Mouse (Mus musculus) limb, embryonic 11.5 days (tissue): ENCODE data around the gene Gm21616. TPM values are rescaled to one million over a fixed set of nuclear protein-coding genes. Genes with fewer than 3 reads are reported as not detected.
"Not testable (repeated sequence)": the region's sequence is repeated elsewhere in the genome, so short reads cannot be mapped to it uniquely, and the experiment has no call there.

Experiments used
- ATAC-seq: fragments of 200-750 bp; cut with Nextera tagmentation; 2 replicates; pipeline ENCODE4 v1.8.0; 2017; ENCODE audit warnings: low read depth; ENCODE audit not compliant: insufficient number of reproducible peaks, low FRiP score, low TSS enrichment
- DNase-seq: peaks from one replicate; pipeline ENCODE4 v3.0.0-alpha.2; 2015; ENCODE audit warnings: low spot score
- H3K27ac ChIP-seq: fragments of 300-500 bp; sonication (generic); replicated peaks from 2 replicates; pipeline ENCODE4 v1.5.1; 2014; ENCODE audit warnings: low read depth, mild to moderate bottlenecking, low read length
- H3K27me3 ChIP-seq: fragments of 300-500 bp; sonication (generic); 2 replicates; pipeline ENCODE4 v1.6.1; 2014; ENCODE audit warnings: mild to moderate bottlenecking, low read length, mixed read lengths; ENCODE audit not compliant: control insufficient read depth, insufficient read depth
- H3K36me3 ChIP-seq: fragments of 300-500 bp; sonication (generic); 2 replicates; pipeline ENCODE4 v1.6.1; 2014; ENCODE audit warnings: mild to moderate bottlenecking, low read length, moderate library complexity, mixed read lengths; ENCODE audit not compliant: control insufficient read depth, insufficient read depth
- H3K4me1 ChIP-seq: fragments of 300-500 bp; sonication (generic); 2 replicates; pipeline ENCODE4 v1.6.1; 2014; ENCODE audit warnings: low read length, mixed read lengths; ENCODE audit not compliant: control insufficient read depth, insufficient read depth
- H3K4me2 ChIP-seq: fragments of 300-500 bp; sonication (generic); 2 replicates; pipeline ENCODE4 v1.6.1; 2014; ENCODE audit warnings: low read depth, mild to moderate bottlenecking, moderate library complexity; ENCODE audit not compliant: severe bottlenecking
- H3K4me3 ChIP-seq: fragments of 300-500 bp; sonication (generic); 2 replicates; pipeline ENCODE4 v1.5.1; 2014; ENCODE audit warnings: low read depth, low read length
- H3K9ac ChIP-seq: fragments of 300-500 bp; sonication (generic); 2 replicates; pipeline ENCODE4 v1.6.1; 2014; ENCODE audit warnings: mild to moderate bottlenecking, low read length
- H3K9me3 ChIP-seq: fragments of 300-500 bp; sonication (generic); 2 replicates; pipeline ENCODE4 v1.6.1; 2016; ENCODE audit warnings: low read length; ENCODE audit not compliant: control insufficient read depth
- WGBS: fragments of 180-500 bp; shearing (Covaris S2); extraction: QIAGEN DNeasy Blood & Tissue Kit; methylation state at CpG from one replicate; pipeline ENCODE4 v1.1.7; 2014; 5-methylcytosine and 5-hydroxymethylcytosine counted together
- polyA plus RNA-seq: library from polyadenylated mRNA; unstranded; fragments of >200 nt; fragmentation: Nextera tagmentation; extraction: Ambion mirVana; gene quantifications from 2 replicates; pipeline ENCODE4 v1.2.1, GENCODE M21; 2014

Gene Gm21616
- not detected in 2 replicates for polyA plus RNA-seq

DNA sequence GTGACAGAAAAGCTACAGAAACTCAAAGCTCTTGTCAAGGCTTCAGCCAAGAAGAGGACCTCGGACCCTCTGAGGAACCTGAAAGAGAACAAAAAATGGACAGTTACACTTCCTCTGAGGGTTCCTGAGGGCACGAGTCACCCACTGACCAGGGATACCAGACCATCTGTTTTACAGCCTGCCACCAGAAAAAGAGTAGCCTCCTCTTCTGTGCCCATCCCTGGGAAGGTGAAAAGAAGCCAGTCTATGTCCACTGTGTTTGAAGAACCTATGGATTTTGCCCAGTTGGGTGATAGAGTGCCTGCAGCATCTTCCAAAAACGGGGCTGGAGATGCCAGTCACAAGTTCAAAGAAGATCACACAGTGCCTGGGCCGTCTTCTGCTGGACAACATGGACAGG is at the start of gene Gm21616:
Gene Gm21616, plus strand, starts transcription at position 301 of the 400 bp plus-strand sequence.
- not testable (repeated sequence) for H3K4me1 ChIP-seq, DNase-seq, H3K4me3 ChIP-seq, H3K9ac ChIP-seq, H3K36me3 ChIP-seq, H3K27me3 ChIP-seq, ATAC-seq, H3K27ac ChIP-seq, H3K9me3 ChIP-seq, H3K4me2 ChIP-seq
- no CpG with 5 or more reads among the region's 4 CpGs for whole genome bisulfite sequencing
